Mouse (Mus musculus): ENCODE measurements around the gene Crip1. TPM values are rescaled to one million over a fixed set of nuclear protein-coding genes. Genes with fewer than 3 reads are reported as not detected.

The Crip1 gene
- total RNA-seq (2015): 139 and 158 TPM in 2 replicates
- 126 and 150 TPM in 2 replicates for total RNA-seq (2017)

DNA sequence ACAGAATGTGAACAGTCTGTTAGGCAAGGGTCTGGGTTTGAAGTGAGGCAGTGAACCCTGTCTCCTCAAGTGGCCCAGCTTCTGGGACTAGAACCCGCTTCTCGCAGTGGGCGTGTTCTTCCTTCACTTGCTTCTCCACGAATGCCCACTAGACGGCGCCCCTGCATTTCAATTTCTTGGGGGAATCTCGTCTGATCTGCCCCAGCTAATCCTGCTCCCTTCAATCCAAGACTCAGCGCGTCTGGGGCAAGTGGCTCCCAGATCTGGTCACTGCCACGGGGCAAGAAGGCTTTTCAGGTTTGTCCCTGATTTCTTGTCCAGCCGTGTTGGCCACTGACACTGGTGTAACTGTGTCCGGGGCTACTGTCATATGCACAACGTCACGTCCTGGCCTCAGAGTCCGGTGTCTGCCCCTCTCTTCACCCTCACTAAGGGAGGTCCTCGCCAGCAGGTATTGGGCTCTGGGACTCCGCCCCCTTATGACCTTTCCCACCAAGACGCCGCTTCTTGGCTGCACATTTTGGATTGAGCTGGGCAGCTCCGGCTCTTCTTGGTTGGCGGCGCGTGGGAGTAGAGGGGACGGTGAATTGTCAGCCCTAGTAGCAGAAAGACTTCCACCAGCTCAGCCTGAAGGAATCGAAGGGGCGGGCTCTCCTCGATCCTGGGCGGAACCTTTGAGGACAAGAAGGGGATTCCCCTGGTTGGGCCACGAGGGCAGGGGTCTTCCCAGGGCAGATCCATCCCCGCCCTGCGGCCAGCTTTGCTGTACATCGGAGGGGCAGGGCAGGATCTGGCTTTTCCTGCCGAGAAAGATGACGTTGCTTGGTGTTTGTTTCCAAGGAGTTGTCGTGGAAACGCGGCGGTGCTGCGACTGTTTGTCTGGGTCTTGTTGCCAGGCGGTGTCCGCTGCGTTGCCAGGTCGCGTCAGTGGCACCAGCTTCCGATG, at the start of gene Crip1:
Crip1 (plus strand) TSS at position 205 of the 946 bp plus-strand sequence.
- peak; percentile 67 for ATAC-seq (replicated peaks; ENCODE audit: poor library complexity)

- ATAC-seq (replicated peaks; ENCODE audit: poor library complexity): no peak
Observed at GRCm38 (mm10) chr12:113097040-113097439, 49.1 kb upstream of the Crip1 start.

DNA sequence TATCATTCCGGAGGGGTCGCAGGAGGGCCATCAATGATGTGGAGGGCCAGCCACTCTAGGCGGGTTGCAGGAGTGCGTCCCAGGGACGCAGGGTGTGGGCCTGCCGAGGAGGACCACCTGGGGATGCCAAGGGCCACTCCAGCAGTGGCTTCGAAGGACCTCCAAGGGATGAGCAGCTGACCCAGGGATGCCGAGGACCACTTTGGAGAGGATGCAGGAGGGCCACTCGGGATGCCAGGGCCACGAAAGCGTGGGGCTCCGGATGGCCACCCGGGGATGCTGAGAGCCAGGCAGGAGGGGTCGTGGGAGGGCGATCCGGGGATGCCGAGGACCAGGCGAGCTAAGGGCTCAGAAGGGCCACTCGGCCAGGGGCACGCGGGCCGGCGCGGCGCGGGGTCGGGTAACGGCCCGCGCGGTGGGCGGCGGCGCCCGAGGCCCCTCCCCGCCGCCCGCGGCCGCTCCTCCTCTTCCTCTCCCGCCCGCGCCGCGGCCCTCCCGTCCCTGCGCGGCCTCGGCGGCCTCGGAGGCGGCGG, 48.3 kb upstream of the Crip1 start, which contains the start of gene Mta1:
Mta1 (plus strand) TSS at position 530 of the 533 bp plus-strand sequence.
- peak; percentile 52 for ATAC-seq (replicated peaks; ENCODE audit: poor library complexity)

- no peak for ATAC-seq (replicated peaks; ENCODE audit: poor library complexity)
Observed at GRCm38 (mm10) chr12:113098530-113099151, 47.5 kb upstream of the Crip1 start.

DNA sequence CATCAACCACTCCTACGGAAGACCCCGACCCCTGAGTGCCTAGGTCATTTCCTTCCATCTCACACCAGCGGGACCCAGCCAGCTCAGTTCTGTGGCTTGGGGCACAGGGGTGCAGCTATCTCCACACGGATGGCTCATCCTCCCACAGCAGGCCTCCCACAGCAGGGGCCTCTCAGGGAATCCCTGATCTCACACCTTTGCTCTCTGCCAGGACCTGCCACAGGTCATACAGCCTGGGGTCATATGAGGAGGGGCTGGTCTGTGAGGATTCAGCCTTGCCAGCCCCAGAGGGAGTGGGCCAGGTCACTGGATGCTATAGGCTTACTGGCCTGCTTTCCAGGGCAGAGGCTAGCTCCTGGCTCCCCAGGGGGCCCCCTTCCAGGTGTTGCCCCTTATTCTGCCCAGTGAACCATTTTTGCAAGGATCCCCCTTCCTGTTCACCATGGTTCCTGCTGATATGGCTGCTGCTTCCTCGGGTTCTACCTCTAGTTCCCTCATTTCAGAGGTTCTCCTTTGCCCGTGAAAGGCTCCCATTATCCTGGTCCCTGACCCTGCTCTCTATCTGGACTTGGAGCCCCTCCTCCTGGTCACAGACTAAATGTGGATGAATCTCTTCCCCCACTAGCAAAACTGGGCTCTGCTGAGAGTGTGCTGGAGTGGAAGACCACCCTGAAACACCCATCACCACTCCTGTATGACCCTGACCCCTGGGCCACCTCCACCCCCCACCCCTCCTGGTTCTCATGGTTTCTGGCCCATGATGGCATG, 46.5 kb upstream of the Crip1 start:
- no peak for ATAC-seq (replicated peaks; ENCODE audit: poor library complexity)

- ATAC-seq (replicated peaks; ENCODE audit: poor library complexity): no peak
Observed at GRCm38 (mm10) chr12:113100448-113101076, 45.6 kb upstream of the Crip1 start.

- ATAC-seq (replicated peaks; ENCODE audit: poor library complexity): no peak
Observed at GRCm38 (mm10) chr12:113101251-113101960, 44.7 kb upstream of the Crip1 start.

DNA sequence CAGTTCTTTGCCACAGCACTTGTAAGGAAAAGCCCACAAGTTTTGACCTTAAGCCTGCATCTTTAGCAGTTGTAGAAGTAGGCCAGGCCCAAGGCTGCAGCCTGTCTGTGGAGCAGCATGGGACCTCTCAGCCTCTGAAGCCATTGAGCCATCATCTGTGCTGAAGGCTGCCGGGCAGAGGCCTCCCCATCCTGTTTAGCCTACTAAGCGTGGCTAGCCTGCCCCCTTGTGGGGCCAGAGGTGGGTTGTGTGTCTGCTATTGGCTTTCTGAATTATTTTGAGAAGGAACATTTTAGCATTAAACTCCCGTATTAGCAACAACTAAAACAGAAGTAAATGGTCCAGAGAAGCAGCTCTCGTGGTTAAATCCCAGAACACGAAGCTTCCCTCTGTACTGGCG, 43.7 kb upstream of the Crip1 start:
- peak; percentile 64 for ATAC-seq (replicated peaks; ENCODE audit: poor library complexity)

DNA sequence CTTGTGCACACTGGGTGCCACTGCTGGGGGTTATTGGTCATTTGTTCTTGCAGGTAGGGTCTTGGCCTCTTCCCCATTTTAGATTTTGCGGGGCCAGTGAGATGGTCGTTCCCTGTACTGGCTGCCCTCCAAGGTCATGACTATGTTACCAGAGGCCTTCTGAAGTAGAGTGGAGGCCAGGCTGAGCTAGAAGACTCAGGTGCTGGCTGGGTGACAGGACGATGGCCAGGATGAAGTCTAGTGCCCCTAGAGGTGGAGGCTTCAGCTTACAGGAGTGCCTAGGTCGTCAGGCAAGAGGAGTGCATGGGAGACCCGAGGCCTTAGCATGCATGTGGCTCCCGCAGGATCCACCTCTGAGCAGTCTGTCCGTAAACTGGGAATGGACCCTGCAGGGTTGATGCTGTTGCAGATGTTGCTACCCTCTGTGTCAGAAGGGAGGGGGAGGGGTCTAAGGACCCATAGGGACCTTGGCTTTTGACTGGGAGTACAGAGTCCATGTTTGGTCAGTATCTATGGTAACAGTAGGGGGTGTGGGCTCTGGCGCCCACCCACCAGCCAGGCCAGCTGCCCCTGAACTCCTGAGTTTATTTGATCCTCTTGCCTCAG, 42.2 kb upstream of the Crip1 start:
- ATAC-seq (replicated peaks; ENCODE audit: poor library complexity): peak; percentile 41

GRCm38 (mm10) chr12:113106386-113106785, 39.7 kb upstream of the Crip1 start:
- no peak for ATAC-seq (replicated peaks; ENCODE audit: poor library complexity)

DNA sequence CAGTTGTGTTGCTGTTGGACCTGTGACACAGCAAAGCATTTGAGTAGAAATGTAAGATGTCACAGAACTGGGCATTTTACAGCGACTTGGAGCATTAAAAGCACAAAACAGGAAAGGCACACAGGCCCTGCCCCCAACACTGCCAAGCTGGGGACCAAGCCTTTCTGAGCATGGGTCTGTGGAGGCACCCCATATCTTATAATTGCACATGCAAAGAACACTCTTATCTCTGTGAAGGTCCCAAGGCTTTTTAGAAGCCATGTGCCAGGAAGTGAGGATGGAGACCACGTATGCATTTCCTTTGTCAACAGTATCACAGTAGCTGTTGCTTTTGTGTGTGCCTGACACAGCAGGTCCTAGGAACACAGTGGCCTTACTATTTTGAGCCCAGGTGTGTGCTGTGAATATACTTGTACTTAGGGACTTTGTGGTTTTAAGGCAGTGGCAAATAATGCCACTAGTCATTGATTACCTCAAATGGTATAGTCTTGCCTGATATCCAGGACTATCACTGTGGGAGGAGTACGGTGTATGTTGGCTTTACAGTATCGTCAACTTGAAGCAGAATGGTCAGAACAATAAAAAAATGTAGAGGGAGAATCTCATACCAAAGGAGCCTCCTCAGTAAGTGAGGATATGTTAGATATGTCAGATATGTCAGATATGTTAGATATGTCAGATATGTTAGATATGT, 38.5 kb upstream of the Crip1 start:
- peak; percentile 84 for ATAC-seq (replicated peaks; ENCODE audit: poor library complexity)

- no peak for ATAC-seq (replicated peaks; ENCODE audit: poor library complexity)
Observed at GRCm38 (mm10) chr12:113108528-113109283, 37.4 kb upstream of the Crip1 start.

DNA sequence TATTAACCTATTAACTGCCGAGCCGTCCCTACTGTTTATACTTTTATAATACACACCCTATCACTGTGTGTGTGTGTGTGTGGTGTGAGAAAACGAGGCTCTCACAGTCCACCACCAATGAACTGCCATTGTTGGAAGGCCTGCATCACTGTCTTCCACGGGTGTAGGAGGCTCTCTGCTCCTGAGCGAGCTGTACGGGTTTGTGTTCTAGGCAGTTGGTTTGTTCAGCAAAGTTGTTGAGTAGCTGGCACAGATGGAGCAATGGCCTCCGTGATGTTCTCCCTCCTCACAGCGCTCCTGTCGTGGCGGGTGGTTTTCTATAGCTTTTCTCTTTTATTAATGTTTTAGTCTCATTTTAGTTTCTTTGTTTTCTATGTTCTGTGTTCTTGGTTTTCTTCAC, 36.3 kb upstream of the Crip1 start:
- ATAC-seq (replicated peaks; ENCODE audit: poor library complexity): no peak

DNA sequence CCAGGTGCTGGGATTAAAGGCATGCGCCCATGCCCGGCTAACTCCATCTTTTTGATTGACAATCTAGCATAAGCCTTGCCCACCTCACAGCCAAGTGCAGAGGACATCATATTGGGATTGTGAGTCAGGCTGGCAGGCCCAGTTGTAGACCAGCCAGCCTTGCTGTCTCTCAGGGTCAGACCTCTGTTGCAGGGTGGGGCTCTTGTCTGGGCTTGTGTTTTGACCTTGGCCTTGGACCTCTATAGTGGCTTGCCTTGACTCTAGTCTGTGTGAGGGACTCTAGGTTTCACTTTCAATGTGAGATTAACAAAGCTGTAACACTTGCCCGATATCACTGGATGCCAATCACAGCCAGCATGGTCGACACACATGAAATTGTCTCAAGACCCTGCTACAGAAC, 32.0 kb upstream of the Crip1 start:
- ATAC-seq (replicated peaks; ENCODE audit: poor library complexity): no peak

- ATAC-seq (replicated peaks; ENCODE audit: poor library complexity): no peak
Observed at GRCm38 (mm10) chr12:113114856-113115538, 31.1 kb upstream of the Crip1 start.

- ATAC-seq (replicated peaks; ENCODE audit: poor library complexity): peak; percentile 92
Observed at GRCm38 (mm10) chr12:113119516-113120410, 26.4 kb upstream of the Crip1 start.

Data from megakaryocyte progenitor cell, adult 5-6 weeks (primary cell).